Mouse (Mus musculus) G1E (cell line): ENCODE data around the gene Usp49. TPM values are rescaled to one million over a fixed set of nuclear protein-coding genes. Genes with fewer than 3 reads are reported as not detected.

ENCODE experiments used
- ATAC-seq: 2 replicates; pipeline ENCODE4 v1.8.0; 2016; ENCODE audit warnings: mild to moderate bottlenecking; ENCODE audit not compliant: insufficient number of reproducible peaks, poor library complexity, low FRiP score, severe bottlenecking; ENCODE audit errors: extremely low read depth
- DNase-seq: peaks from one replicate; pipeline ENCODE4 v3.0.0; 2012; ENCODE audit warnings: low spot score
- H3K27me3 ChIP-seq: 2 replicates; pipeline ENCODE4 v1.6.1; 2012; ENCODE audit warnings: mild to moderate bottlenecking, low read length, inconsistent platforms; ENCODE audit not compliant: insufficient read depth
- H3K36me3 ChIP-seq: replicated peaks from 2 replicates; pipeline ENCODE3; 2012; ENCODE audit warnings: mild to moderate bottlenecking, inconsistent platforms
- H3K4me1 ChIP-seq: 2 replicates; pipeline ENCODE4 v1.6.1; 2012; ENCODE audit warnings: low read depth, low read length, inconsistent platforms, mixed read lengths; ENCODE audit not compliant: insufficient read depth
- H3K4me3 ChIP-seq: 2 replicates; pipeline ENCODE4 v1.5.1; 2012; ENCODE audit warnings: low read depth, mild to moderate bottlenecking, inconsistent platforms, low read length, moderate library complexity, mixed read lengths
- H3K9me3 ChIP-seq: replicated peaks from 2 replicates; pipeline ENCODE4 v1.6.1; 2012; ENCODE audit warnings: inconsistent platforms
- CTCF ChIP-seq: IDR thresholded peaks from 2 replicates; pipeline ENCODE4 v1.5.1; 2012; ENCODE audit warnings: low read depth, low read length, inconsistent platforms, mixed read lengths
- GATA1 ChIP-seq: IDR thresholded peaks from 2 replicates; pipeline ENCODE4 v1.6.1; 2012; ENCODE audit warnings: borderline replicate concordance, low read length, inconsistent platforms, mixed read lengths
- GATA2 ChIP-seq: IDR thresholded peaks from 2 replicates; pipeline ENCODE4 v1.6.1; 2012; ENCODE audit warnings: low read depth, low read length, inconsistent platforms, borderline replicate concordance
- POLR2AphosphoS5 ChIP-seq: IDR thresholded peaks from 2 replicates; pipeline ENCODE4 v1.6.1; 2012; ENCODE audit warnings: low read depth, low read length, inconsistent platforms; ENCODE audit not compliant: insufficient replicate concordance
- TAL1 ChIP-seq: conservative IDR thresholded peaks from 2 replicates; pipeline ENCODE4 v1.6.1; 2012; ENCODE audit warnings: low read depth, low read length, inconsistent platforms, mixed read lengths
- polyA plus RNA-seq: library from polyadenylated mRNA; stranded (reverse); fragments of >175 nt; gene quantifications from 2 replicates; pipeline ENCODE4 v1.2.3, GENCODE M21; 2012
- total RNA-seq, 2 experiments: library from RNA; stranded (forward) in 1 of 2; stranded (reverse) in 1 of 2; fragments of 200-1000 nt in 1 of 2; fragments of >200 nt in 1 of 2; fragmentation: Nextera tagmentation in 1 of 2; gene quantifications; 2 replicates each; pipeline ENCODE4 v1.2.3; 2014 to 2017

Gene Usp49
- total and polyA plus RNA-seq, 3 experiments: 5.3 to 41.7 (median 15.6) TPM

DNA sequence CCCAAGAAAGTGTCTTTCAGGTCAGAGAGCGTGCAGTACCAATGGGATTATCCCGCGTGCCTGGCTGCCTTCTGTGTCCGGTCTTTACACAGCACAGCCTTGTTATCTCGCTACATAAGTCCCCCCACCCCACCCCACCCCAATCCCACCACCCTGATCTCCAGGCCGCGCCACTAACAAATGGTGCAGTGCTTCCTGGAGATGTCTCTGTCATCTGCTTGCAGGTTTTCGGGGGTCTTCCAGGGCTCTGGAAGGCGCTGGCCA lies 57.8 kb downstream of the Usp49 start, which contains the start of gene Tomm6:
Gene Tomm6 (minus strand): TSS at position 43 of the 264 bp plus-strand sequence.
- Histone ChIP-seq H3K4me3 (peak within 1 kb of the TSS; percentile 82), H3K36me3 (peaks cover 63% of the 10 kb centered on the region), H3K27me3 (no peaks in the 10 kb centered on the region), H3K4me1 (peaks cover 48% of the 10 kb centered on the region), H3K9me3 (no peaks in the 10 kb centered on the region)
- TF ChIP-seq GATA2 (no peak), TAL1 (no peak), POLR2AphosphoS5 (no peak), GATA1 (no peak), CTCF (no peak)
- ATAC-seq (no peak), DNase-seq (no peak)

DNA sequence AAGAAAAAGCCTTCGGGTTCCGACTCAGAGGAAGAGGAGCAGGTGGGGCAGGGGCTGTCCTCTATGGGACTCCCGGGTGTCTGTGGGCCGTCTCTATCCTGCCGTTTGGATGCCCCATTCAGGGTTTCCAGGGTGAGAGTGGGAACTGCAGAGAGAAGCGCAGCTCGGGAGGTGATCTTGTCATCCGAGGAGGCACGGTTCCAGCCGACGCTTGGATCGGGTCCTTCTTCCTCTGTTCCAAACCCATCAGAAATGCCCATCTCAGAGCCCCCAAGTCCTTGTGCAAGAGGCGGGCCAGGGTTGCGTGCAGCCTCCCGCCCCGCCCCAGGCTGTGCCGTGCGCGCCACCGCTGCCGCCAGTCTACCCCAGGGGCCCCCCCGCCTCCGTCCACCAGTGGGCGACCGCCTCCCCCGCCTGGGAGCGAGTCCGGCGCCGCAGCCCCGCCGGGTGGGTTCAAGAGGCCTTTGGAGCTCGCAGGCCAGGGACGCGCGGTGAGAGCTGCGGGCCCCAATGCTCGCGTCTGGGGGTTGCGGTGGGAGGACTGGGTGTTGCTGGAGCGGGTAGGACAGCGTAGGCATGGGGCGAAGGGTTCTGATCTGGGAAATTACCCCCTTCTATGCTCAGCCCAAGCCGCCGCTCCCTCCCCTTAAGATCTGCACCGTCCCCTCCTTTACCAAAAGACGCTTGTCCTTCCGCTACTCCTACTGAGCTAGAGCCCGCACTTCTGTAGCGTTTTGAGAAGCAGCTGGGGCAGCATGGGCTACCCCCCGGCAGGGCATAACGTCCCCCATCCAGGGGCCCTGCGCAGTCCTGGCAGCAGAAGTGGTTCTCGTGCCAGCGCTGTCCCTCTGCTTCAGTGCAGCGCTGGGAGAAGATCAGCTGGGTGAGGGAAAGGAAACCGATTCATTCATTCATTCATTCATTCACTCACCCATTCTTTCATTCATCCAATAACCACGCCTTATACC lies 58.4 kb downstream of the Usp49 start, which contains the start of gene Frs3:
Gene Frs3 (plus strand): TSS at position 423 of the 968 bp plus-strand sequence.
- H3K4me3 ChIP-seq: peak within 1 kb of the TSS; percentile 82
- TF ChIP-seq POLR2AphosphoS5 (no peak), CTCF (no peak), GATA2 (no peak)
- H3K27me3 ChIP-seq: no peaks in the 10 kb centered on the region
- H3K36me3 ChIP-seq: peaks cover 62% of the 10 kb centered on the region
- peaks cover 49% of the 10 kb centered on the region for H3K4me1 ChIP-seq
- DNase-seq: peak; percentile 87
- H3K9me3 ChIP-seq: no peaks in the 10 kb centered on the region
- ATAC-seq: 0 out of 2 replicates have a peak, but pooled peaks have one; percentile 22

DNA sequence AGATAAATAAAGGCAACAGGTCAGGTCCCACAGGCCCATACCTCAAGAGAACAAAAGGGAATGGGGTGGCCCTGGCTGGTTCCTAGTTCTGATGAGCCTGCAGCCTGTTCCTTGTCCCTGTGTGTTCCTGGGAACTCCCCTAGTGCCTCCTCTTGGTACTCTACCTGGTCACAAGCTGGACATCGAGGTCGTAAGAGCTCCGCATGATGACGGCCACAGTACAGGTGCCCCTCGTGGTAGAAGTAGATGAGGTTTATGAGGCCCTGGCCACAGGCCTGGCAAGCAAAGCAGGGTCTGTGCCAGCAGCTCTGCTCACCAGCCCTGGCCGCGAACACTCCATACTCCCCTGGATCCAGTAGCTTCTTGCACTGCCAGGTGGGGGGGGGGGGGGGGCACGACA lies 59.4 kb downstream of the Usp49 start:
- peaks cover 52% of the 10 kb centered on the region for H3K36me3 ChIP-seq
- no peak for DNase-seq
- no peaks in the 10 kb centered on the region for H3K9me3 ChIP-seq
- no peak overlapping the region for H3K4me3 ChIP-seq
- TF ChIP-seq GATA1 (no peak), POLR2AphosphoS5 (no peak), CTCF (no peak), TAL1 (no peak)
- H3K4me1 ChIP-seq: peaks cover 50% of the 10 kb centered on the region
- H3K27me3 ChIP-seq: no peaks in the 10 kb centered on the region
- no peak for ATAC-seq

DNA sequence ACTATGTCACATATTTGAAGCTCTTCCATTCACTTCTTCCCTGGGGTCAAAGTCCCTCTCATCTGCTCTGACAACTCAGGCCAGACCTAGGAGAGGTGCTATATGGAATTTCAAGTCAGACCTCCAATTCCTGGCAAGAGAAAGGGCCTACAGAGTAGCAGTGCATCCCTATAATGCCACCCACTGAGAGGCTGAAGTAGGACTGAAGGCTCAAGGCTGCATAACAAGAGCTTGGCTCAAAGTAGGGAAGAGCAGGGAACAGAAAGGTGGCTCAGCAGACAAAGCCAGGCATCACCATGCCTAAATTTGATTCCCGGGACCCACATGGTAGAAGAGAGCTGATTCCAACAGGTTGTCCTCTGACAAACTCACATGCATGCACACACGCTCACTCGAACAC lies 61.2 kb downstream of the Usp49 start:
- no peak for ATAC-seq
- peaks cover 35% of the 10 kb centered on the region for H3K36me3 ChIP-seq
- H3K4me3 ChIP-seq: no peak overlapping the region
- DNase-seq: no peak
- no peaks in the 10 kb centered on the region for H3K9me3 ChIP-seq
- H3K4me1 ChIP-seq: peaks cover 49% of the 10 kb centered on the region
- TF ChIP-seq CTCF: no peak
- TF ChIP-seq GATA1: no peak
- no peak for TF ChIP-seq POLR2AphosphoS5
- no peak for TF ChIP-seq TAL1
- no peak for TF ChIP-seq GATA2
- peaks cover 14% of the 10 kb centered on the region for H3K27me3 ChIP-seq

DNA sequence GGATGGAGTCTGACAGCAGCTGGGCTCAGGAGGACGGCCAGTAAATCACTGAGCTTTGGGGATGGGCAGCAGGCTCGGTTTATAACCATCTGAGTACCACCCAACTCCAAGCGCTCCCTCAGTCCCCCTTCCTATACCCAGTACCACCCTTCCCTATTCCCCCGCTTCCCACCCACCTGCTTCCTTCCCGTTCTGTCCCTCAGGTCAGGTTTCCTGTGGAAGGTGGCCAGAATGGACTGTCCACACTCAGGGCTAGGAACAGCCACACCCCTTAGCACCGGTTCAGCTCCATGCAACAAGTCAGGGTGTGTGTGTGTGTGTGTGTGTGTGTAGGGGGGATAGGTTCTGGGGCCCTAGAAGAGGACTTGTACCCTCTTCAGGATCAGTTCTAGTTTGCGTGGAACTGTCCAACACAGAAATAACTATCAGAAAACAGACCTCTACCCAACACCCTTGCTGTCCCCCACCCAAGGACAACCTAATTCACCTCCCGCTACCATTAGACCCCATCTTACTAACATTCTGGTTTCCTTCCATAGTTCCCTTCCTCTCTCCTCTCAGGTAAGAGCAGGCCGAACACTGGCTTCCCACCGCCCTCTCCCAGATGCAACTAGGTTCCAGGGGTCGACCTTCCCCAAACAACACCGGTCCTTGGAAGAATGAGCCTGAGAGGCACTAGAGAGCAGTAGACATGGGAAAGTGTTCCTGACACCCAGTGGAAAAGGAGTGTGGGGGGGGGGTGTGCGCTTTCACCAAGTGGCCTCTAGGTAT lies 63.4 kb downstream of the Usp49 start:
- Histone ChIP-seq H3K36me3 (peaks cover 28% of the 10 kb centered on the region), H3K4me1 (peaks cover 42% of the 10 kb centered on the region), H3K27me3 (peaks cover 30% of the 10 kb centered on the region), H3K4me3 (peak overlapping the region; percentile 75; the same call in 1 of the 2 replicates), H3K9me3 (no peaks in the 10 kb centered on the region)
- DNase-seq (no peak), ATAC-seq (no peak)
- TF ChIP-seq CTCF (no peak), TAL1 (no peak), GATA1 (no peak), GATA2 (no peak), POLR2AphosphoS5 (no peak)

DNA sequence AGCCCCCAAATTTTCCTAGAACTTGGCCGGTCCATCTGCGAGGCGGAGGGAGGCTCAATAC lies 63.8 kb downstream of the Usp49 start, which contains the start of gene Gm21981:
Gene Gm21981 (minus strand): TSS at position 14 of the 61 bp plus-strand sequence.
- no peaks in the 10 kb centered on the region for H3K9me3 ChIP-seq
- H3K27me3 ChIP-seq: peaks cover 31% of the 10 kb centered on the region
- peak within 1 kb of the TSS; percentile 75 for H3K4me3 ChIP-seq
- TF ChIP-seq GATA1 (no peak), GATA2 (no peak), TAL1 (no peak), POLR2AphosphoS5 (no peak), CTCF (no peak)
- DNase-seq (no peak), ATAC-seq (no peak)
- H3K36me3 ChIP-seq: peaks cover 28% of the 10 kb centered on the region
- peaks cover 37% of the 10 kb centered on the region for H3K4me1 ChIP-seq
